Mouse (Mus musculus) heart, embryonic 12.5 days (tissue): ENCODE data around the gene Herpud2. TPM values are rescaled to one million over a fixed set of nuclear protein-coding genes. Genes with fewer than 3 reads are reported as not detected.
A peak's percentile ranks its signal among the peaks of the same experiment; 100 is the strongest.
"Not testable (repeated sequence)": the region's sequence is repeated elsewhere in the genome, so short reads cannot be mapped to it uniquely, and the experiment has no call there.

Experiments
- ATAC-seq: fragments of 200-750 bp; cut with Nextera tagmentation; 2 replicates; pipeline ENCODE4 v1.8.0; 2017; ENCODE audit warnings: moderate TSS enrichment, moderate library complexity; ENCODE audit not compliant: insufficient number of reproducible peaks, low FRiP score
- H3K27ac ChIP-seq: fragments of 300-500 bp; sonication (generic); 2 replicates; pipeline ENCODE4 v1.5.1; 2016; ENCODE audit warnings: mild to moderate bottlenecking, moderate library complexity; ENCODE audit not compliant: poor library complexity, severe bottlenecking
- H3K27me3 ChIP-seq: fragments of 300-500 bp; sonication (generic); replicated peaks from 2 replicates; pipeline ENCODE4 v1.6.1; 2016; ENCODE audit warnings: mild to moderate bottlenecking, moderate library complexity
- H3K36me3 ChIP-seq: fragments of 300-500 bp; sonication (generic); 2 replicates; pipeline ENCODE4 v1.6.1; 2016; ENCODE audit warnings: mild to moderate bottlenecking, moderate library complexity
- H3K4me1 ChIP-seq: fragments of 300-500 bp; sonication (generic); replicated peaks from 2 replicates; pipeline ENCODE4 v1.6.1; 2016; ENCODE audit warnings: mild to moderate bottlenecking
- H3K4me2 ChIP-seq: fragments of 300-500 bp; sonication (generic); 2 replicates; pipeline ENCODE4 v1.6.1; 2016; ENCODE audit warnings: mild to moderate bottlenecking, moderate library complexity
- H3K4me3 ChIP-seq: fragments of 300-500 bp; sonication (generic); 2 replicates; pipeline ENCODE4 v1.5.1; 2016; ENCODE audit warnings: mild to moderate bottlenecking
- H3K9ac ChIP-seq: fragments of 300-500 bp; sonication (generic); 2 replicates; pipeline ENCODE4 v1.6.1; 2016; ENCODE audit warnings: mild to moderate bottlenecking, moderate library complexity
- H3K9me3 ChIP-seq: fragments of 300-500 bp; sonication (generic); replicated peaks from 2 replicates; pipeline ENCODE4 v1.6.1; 2016; ENCODE audit warnings: mild to moderate bottlenecking, moderate library complexity
- WGBS: fragments of 180-500 bp; shearing (Covaris S2); methylation state at CpG from one replicate; pipeline ENCODE4 v1.1.7; 2016; 5-methylcytosine and 5-hydroxymethylcytosine counted together
- polyA plus RNA-seq: library from polyadenylated mRNA; unstranded; fragments of >200 nt; fragmentation: Nextera tagmentation; extraction: Ambion mirVana; gene quantifications from 2 replicates; pipeline ENCODE4 v1.2.1, GENCODE M21; 2016

Gene Herpud2
- polyA plus RNA-seq, 1 experiment from 2014 or later, result 37.0 TPM

- Histone ChIP-seq H3K9ac (no peak overlapping the region), H3K36me3 (no peaks in the 10 kb centered on the region; the same call in 1 of the 2 replicates), H3K27ac (no peak overlapping the region), H3K27me3 (no peaks in the 10 kb centered on the region), H3K4me2 (no peak overlapping the region), H3K9me3 (no peaks in the 10 kb centered on the region), H3K4me1 (peaks cover 15% of the 10 kb centered on the region), H3K4me3 (no peak overlapping the region)
- no peak for ATAC-seq
- 18% methylated on average over 1 of the region's 1 CpGs for WGBS
Observed at GRCm38 (mm10) chr9:25145925-25146324, 5.7 kb downstream of the Herpud2 start.

GRCm38 (mm10) chr9:25143950-25144349 lies 7.7 kb downstream of the Herpud2 start:
- H3K9me3 ChIP-seq, result no peaks in the 10 kb centered on the region
- peaks cover 18% of the 10 kb centered on the region for H3K4me1 ChIP-seq
- no peak for ATAC-seq

GRCm38 (mm10) chr9:25142988-25143387 lies 8.6 kb downstream of the Herpud2 start:
- Histone ChIP-seq H3K9ac (no peak overlapping the region), H3K4me1 (peaks cover 12% of the 10 kb centered on the region; the same call in 1 of the 2 replicates), H3K27me3 (no peaks in the 10 kb centered on the region), H3K36me3 (no peaks in the 10 kb centered on the region; the same call in 1 of the 2 replicates), H3K4me3 (no peak overlapping the region), H3K9me3 (no peaks in the 10 kb centered on the region), H3K4me2 (no peak overlapping the region), H3K27ac (no peak overlapping the region)
- 86% methylated on average over 1 of the region's 1 CpGs for WGBS
- no peak for ATAC-seq

More at GRCm38 (mm10) chr9:25143950-25144349, 7.7 kb downstream of the Herpud2 start:
- H3K4me2 ChIP-seq, result no peak overlapping the region
- no peak overlapping the region for H3K27ac ChIP-seq
- H3K36me3 ChIP-seq, result no peaks in the 10 kb centered on the region; the same call in 1 of the 2 replicates
- no peak overlapping the region for H3K9ac ChIP-seq
- H3K4me3 ChIP-seq, result no peak overlapping the region
- no peaks in the 10 kb centered on the region for H3K27me3 ChIP-seq

GRCm38 (mm10) chr9:25142041-25142440 lies 9.6 kb downstream of the Herpud2 start:
- ATAC-seq, result no peak
- H3K9ac ChIP-seq, result no peak overlapping the region
- no peaks in the 10 kb centered on the region for H3K9me3 ChIP-seq
- H3K4me2 ChIP-seq, result no peak overlapping the region
- no peaks in the 10 kb centered on the region for H3K36me3 ChIP-seq
- no peak overlapping the region for H3K4me3 ChIP-seq
- no peak overlapping the region for H3K27ac ChIP-seq
- WGBS, result 93% methylated on average over 3 of the region's 3 CpGs
- no peaks in the 10 kb centered on the region for H3K27me3 ChIP-seq
- peaks cover 9% of the 10 kb centered on the region; the same call in 1 of the 2 replicates for H3K4me1 ChIP-seq

- ATAC-seq, result no peak
- Histone ChIP-seq H3K27me3 (no peaks in the 10 kb centered on the region), H3K9me3 (no peaks in the 10 kb centered on the region), H3K4me3 (no peak overlapping the region), H3K9ac (no peak overlapping the region), H3K36me3 (no peaks in the 10 kb centered on the region), H3K4me1 (peaks cover 5% of the 10 kb centered on the region; the same call in 1 of the 2 replicates), H3K27ac (no peak overlapping the region), H3K4me2 (no peak overlapping the region)
- 36% methylated on average over 1 of the region's 1 CpGs for WGBS
Observed at GRCm38 (mm10) chr9:25140330-25140729, 11.3 kb downstream of the Herpud2 start.

- H3K4me1 ChIP-seq, result peaks cover 5% of the 10 kb centered on the region; the same call in 1 of the 2 replicates
- no peaks in the 10 kb centered on the region for H3K27me3 ChIP-seq
- ATAC-seq, result no peak
- H3K9me3 ChIP-seq, result no peaks in the 10 kb centered on the region
- WGBS, result 92% methylated on average over 1 of the region's 1 CpGs
- no peak overlapping the region for H3K27ac ChIP-seq
- H3K4me3 ChIP-seq, result no peak overlapping the region
- no peaks in the 10 kb centered on the region for H3K36me3 ChIP-seq
- H3K4me2 ChIP-seq, result no peak overlapping the region
- H3K9ac ChIP-seq, result no peak overlapping the region
Observed at GRCm38 (mm10) chr9:25138900-25139299, 12.7 kb downstream of the Herpud2 start.

GRCm38 (mm10) chr9:25132920-25133319 lies 18.7 kb downstream of the Herpud2 start:
- no peak overlapping the region for H3K9ac ChIP-seq
- no peak for ATAC-seq
- H3K4me2 ChIP-seq, result no peak overlapping the region
- 72% methylated on average over 4 of the region's 4 CpGs for WGBS
- H3K4me3 ChIP-seq, result no peak overlapping the region
- peaks cover 5% of the 10 kb centered on the region; the same call in 1 of the 2 replicates for H3K36me3 ChIP-seq
- H3K27ac ChIP-seq, result no peak overlapping the region
- no peaks in the 10 kb centered on the region for H3K27me3 ChIP-seq
- H3K9me3 ChIP-seq, result no peaks in the 10 kb centered on the region
- H3K4me1 ChIP-seq, result no peaks in the 10 kb centered on the region

GRCm38 (mm10) chr9:25132253-25132652 lies 19.4 kb downstream of the Herpud2 start:
- Histone ChIP-seq H3K4me2 (no peak overlapping the region), H3K27ac (no peak overlapping the region), H3K36me3 (peaks cover 5% of the 10 kb centered on the region; the same call in 1 of the 2 replicates), H3K4me3 (no peak overlapping the region), H3K9me3 (no peaks in the 10 kb centered on the region), H3K27me3 (no peaks in the 10 kb centered on the region), H3K9ac (no peak overlapping the region), H3K4me1 (no peaks in the 10 kb centered on the region)
- no peak for ATAC-seq

- 76% methylated on average over 2 of the region's 2 CpGs for WGBS
- no peak overlapping the region for H3K9ac ChIP-seq
- H3K36me3 ChIP-seq, result peaks cover 41% of the 10 kb centered on the region
- H3K9me3 ChIP-seq, result no peaks in the 10 kb centered on the region
- no peak overlapping the region for H3K4me3 ChIP-seq
- no peak overlapping the region for H3K27ac ChIP-seq
- no peak for ATAC-seq
- H3K27me3 ChIP-seq, result no peaks in the 10 kb centered on the region
- no peaks in the 10 kb centered on the region for H3K4me1 ChIP-seq
- H3K4me2 ChIP-seq, result no peak overlapping the region
Observed at GRCm38 (mm10) chr9:25124048-25124447, 27.6 kb downstream of the Herpud2 start.

- not testable (repeated sequence) for H3K9ac ChIP-seq, ATAC-seq, H3K27ac ChIP-seq, H3K9me3 ChIP-seq, H3K4me1 ChIP-seq, H3K27me3 ChIP-seq, H3K4me3 ChIP-seq, H3K4me2 ChIP-seq
- 94% methylated on average over 1 of the region's 1 CpGs for WGBS
- H3K36me3 ChIP-seq, result peaks cover 42% of the 10 kb centered on the region
Observed at GRCm38 (mm10) chr9:25123590-25123989, 28.0 kb downstream of the Herpud2 start.

GRCm38 (mm10) chr9:25104638-25105037 lies 47.0 kb downstream of the Herpud2 start:
- Histone ChIP-seq H3K27ac (no peak overlapping the region), H3K36me3 (peaks cover 42% of the 10 kb centered on the region), H3K9me3 (peaks cover 6% of the 10 kb centered on the region; the same call in 1 of the 2 replicates), H3K27me3 (no peaks in the 10 kb centered on the region), H3K4me3 (no peak overlapping the region), H3K9ac (no peak overlapping the region), H3K4me2 (no peak overlapping the region), H3K4me1 (peaks cover 3% of the 10 kb centered on the region; the same call in 1 of the 2 replicates)
- ATAC-seq, result 0 out of 2 replicates have a peak, but pooled peaks have one; percentile 63

- ATAC-seq, result no peak
- Histone ChIP-seq H3K27me3 (no peaks in the 10 kb centered on the region), H3K4me3 (no peak overlapping the region), H3K4me2 (no peak overlapping the region), H3K9ac (no peak overlapping the region), H3K4me1 (peaks cover 3% of the 10 kb centered on the region; the same call in 1 of the 2 replicates), H3K27ac (no peak overlapping the region), H3K9me3 (peaks cover 6% of the 10 kb centered on the region; the same call in 1 of the 2 replicates), H3K36me3 (peaks cover 34% of the 10 kb centered on the region)
- WGBS, result 91% methylated on average over 1 of the region's 1 CpGs
Observed at GRCm38 (mm10) chr9:25102881-25103280, 48.7 kb downstream of the Herpud2 start.
